Mouse (Mus musculus): Measurements from ENCODE around the gene Gab1.

Gab1 gene

GRCm38 (mm10) chr8:80871400-80871799 is 8.9 kb downstream of the Gab1 start:
- no peak for DNase-seq

GRCm38 (mm10) chr8:80870535-80871204 is 9.6 kb downstream of the Gab1 start:
- DNase-seq: no peak

- no peak for DNase-seq
Measured at GRCm38 (mm10) chr8:80869881-80870328, 10.4 kb downstream of the Gab1 start.

GRCm38 (mm10) chr8:80868801-80869323 is 11.5 kb downstream of the Gab1 start:
- DNase-seq: peak in 1 of 2 experiments; percentile 61

- no peak for DNase-seq
Measured at GRCm38 (mm10) chr8:80868006-80868702, 12.2 kb downstream of the Gab1 start.

- DNase-seq: peak; percentile 58 to 67
Measured at GRCm38 (mm10) chr8:80867598-80867997, 12.7 kb downstream of the Gab1 start.

- DNase-seq: peak in 1 of 2 experiments; percentile 41
Measured at GRCm38 (mm10) chr8:80865181-80865784, 15.0 kb downstream of the Gab1 start.

- DNase-seq: no peak
Measured at GRCm38 (mm10) chr8:80863393-80863792, 16.9 kb downstream of the Gab1 start.

- DNase-seq: no peak
Measured at GRCm38 (mm10) chr8:80859180-80859775, 21.0 kb downstream of the Gab1 start.

GRCm38 (mm10) chr8:80857851-80858367 is 22.4 kb downstream of the Gab1 start:
- DNase-seq: no peak

GRCm38 (mm10) chr8:80857128-80857527 is 23.2 kb downstream of the Gab1 start:
- DNase-seq: no peak

- DNase-seq: peak; percentile 83 to 86
Measured at GRCm38 (mm10) chr8:80856606-80857005, 23.7 kb downstream of the Gab1 start.

- peak in 1 of 2 experiments; percentile 48 for DNase-seq
Measured at GRCm38 (mm10) chr8:80853622-80854021, 26.7 kb downstream of the Gab1 start.

GRCm38 (mm10) chr8:80853208-80853607 is 27.1 kb downstream of the Gab1 start:
- no peak for DNase-seq

GRCm38 (mm10) chr8:80852412-80853165 is 27.7 kb downstream of the Gab1 start:
- DNase-seq: no peak

GRCm38 (mm10) chr8:80851648-80852047 is 28.7 kb downstream of the Gab1 start:
- no peak for DNase-seq

GRCm38 (mm10) chr8:80850013-80850412 is 30.3 kb downstream of the Gab1 start:
- no peak for DNase-seq

GRCm38 (mm10) chr8:80848631-80849030 is 31.7 kb downstream of the Gab1 start:
- no peak for DNase-seq

- DNase-seq: peak; percentile 72 to 84
Measured at GRCm38 (mm10) chr8:80847912-80848311, 32.4 kb downstream of the Gab1 start.

- no peak for DNase-seq
Measured at GRCm38 (mm10) chr8:80845284-80845683, 35.0 kb downstream of the Gab1 start.

GRCm38 (mm10) chr8:80843744-80844434 is 36.4 kb downstream of the Gab1 start:
- no peak for DNase-seq

GRCm38 (mm10) chr8:80842514-80842913 is 37.8 kb downstream of the Gab1 start:
- DNase-seq: no peak

Measured in kidney, postnatal 25 days (tissue).